Mouse (Mus musculus) midbrain, embryonic 16.5 days (tissue): ENCODE measurements around the gene Tmem183a. TPM values are rescaled to one million over a fixed set of nuclear protein-coding genes. Genes with fewer than 3 reads are reported as not detected.

Source experiments
- polyA plus RNA-seq: library from polyadenylated mRNA; unstranded; fragments of >200 nt; fragmentation: Nextera tagmentation; extraction: Ambion mirVana; gene quantifications from 2 replicates; pipeline ENCODE4 v1.2.1, GENCODE M21; 2015

Gene Tmem183a
- polyA plus RNA-seq, 1 experiment from 2014 or later: 159 TPM

Other genes starting within 250 kb of the Tmem183a start
- 2.0 and 3.9 TPM in 2 replicates for gene Chil1, start 179.8 kb downstream of the Tmem183a start, polyA plus RNA-seq
- 0.18 TPM in 1 of 2 replicates, not detected in the other for gene Mybph, start 168.5 kb downstream of the Tmem183a start, polyA plus RNA-seq
- gene Adora1, start 126.5 kb downstream of the Tmem183a start, polyA plus RNA-seq: 18.0 and 26.6 TPM in 2 replicates
- 0.13 and 0.14 TPM in 2 replicates for gene Myog, start 72.0 kb downstream of the Tmem183a start, polyA plus RNA-seq
- gene Ppfia4, start 29.1 kb downstream of the Tmem183a start, polyA plus RNA-seq: 20.2 and 25.6 TPM in 2 replicates
- gene 4933406M09Rik, start 24.0 kb upstream of the Tmem183a start, polyA plus RNA-seq: not detected in 2 replicates
- 11.4 and 12.2 TPM in 2 replicates for gene Cyb5r1, start 43.6 kb upstream of the Tmem183a start, polyA plus RNA-seq
- gene Adipor1, start 53.4 kb upstream of the Tmem183a start, polyA plus RNA-seq: 77.1 and 82.6 TPM in 2 replicates
- gene Klhl12, start 93.6 kb upstream of the Tmem183a start, polyA plus RNA-seq: 37.6 and 37.9 TPM in 2 replicates
- 73.3 and 78.5 TPM in 2 replicates for gene Rabif, start 132.7 kb upstream of the Tmem183a start, polyA plus RNA-seq
- gene Mgat4e, start 187.7 kb upstream of the Tmem183a start, polyA plus RNA-seq: not detected in 2 replicates
- gene Kdm5b, start 198.2 kb upstream of the Tmem183a start, polyA plus RNA-seq: 66.5 and 78.9 TPM in 2 replicates